Mouse (Mus musculus) hindbrain, embryonic 11.5 days (tissue): ENCODE results near the gene Acaca. TPM values are rescaled to one million over a fixed set of nuclear protein-coding genes. Genes with fewer than 3 reads are reported as not detected.

Experiments used
- polyA plus RNA-seq: library from polyadenylated mRNA; unstranded; fragments of >200 nt; fragmentation: Nextera tagmentation; extraction: Ambion mirVana; gene quantifications from 2 replicates; pipeline ENCODE4 v1.2.1, GENCODE M21; 2014

Acaca gene
- polyA plus RNA-seq, 1 experiment from 2014 or later: 35.3 TPM

Other genes starting within 250 kb of the Acaca start
- 46.8 and 47.4 TPM in 2 replicates for gene Ddx52, start 187.6 kb upstream of the Acaca start, polyA plus RNA-seq
- 21.5 and 22.8 TPM in 2 replicates for gene Synrg, start 165.2 kb upstream of the Acaca start, polyA plus RNA-seq
- 13.7 and 14.8 TPM in 2 replicates for gene Dusp14, start 60.4 kb upstream of the Acaca start, polyA plus RNA-seq
- 32.7 and 34.7 TPM in 2 replicates for gene Tada2a, start 72 bp upstream of the Acaca start, polyA plus RNA-seq
- not detected in 2 replicates for gene Gm11437, start 37.8 kb downstream of the Acaca start, polyA plus RNA-seq